Mouse (Mus musculus): ENCODE results near the gene Hexim2. TPM values are rescaled to one million over a fixed set of nuclear protein-coding genes. Genes with fewer than 3 reads are reported as not detected.

Gene Hexim2
- total RNA-seq (2014; rRNA removed) (30.8 and 47.0 TPM in 2 replicates), polyA plus RNA-seq (2015; fragmentation: Nextera tagmentation; extraction: Ambion mirVana) (16.5 and 27.9 TPM in 2 replicates)

DNA sequence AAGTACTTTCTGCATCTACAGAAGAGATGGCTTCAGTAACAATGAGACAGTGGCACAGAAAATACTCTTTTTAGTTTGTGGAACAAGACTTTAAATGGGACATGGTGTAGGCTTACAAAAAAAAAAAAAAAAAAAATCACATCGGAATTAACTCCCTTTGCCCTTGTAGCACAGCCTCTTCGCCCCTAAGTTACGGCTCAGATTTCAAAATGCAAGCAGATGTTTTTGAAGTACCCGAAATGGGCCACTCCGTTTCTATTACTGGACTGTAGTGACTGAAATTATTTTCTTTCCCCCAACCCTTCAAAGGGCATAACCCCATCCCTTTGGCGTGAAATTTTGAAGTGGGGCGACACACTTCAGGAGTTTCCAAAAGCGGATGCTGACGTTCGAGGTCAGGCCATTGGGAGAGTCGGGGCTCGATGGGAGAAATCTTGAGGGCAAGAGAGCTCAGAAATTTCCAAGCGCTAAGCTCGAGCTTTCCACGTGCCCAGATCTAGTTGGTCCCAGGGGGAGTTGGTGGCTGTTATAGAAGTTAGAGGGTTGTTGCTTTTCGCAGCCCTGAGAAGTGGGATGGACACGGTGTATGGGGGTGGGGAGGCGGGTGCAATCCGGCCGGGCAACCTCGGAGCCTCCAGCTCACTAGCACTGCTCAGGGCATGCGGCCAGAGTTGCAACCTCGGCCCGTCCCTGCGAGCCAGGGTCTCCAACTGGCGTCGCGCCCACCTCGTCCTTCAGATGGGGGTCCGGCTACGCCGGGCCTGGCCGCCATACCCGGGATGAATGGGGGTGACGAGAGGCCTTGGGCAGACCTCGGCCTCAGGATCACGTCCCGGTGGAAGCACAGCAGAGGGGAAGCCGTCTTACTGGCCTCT is at the start of gene Hexim2:
Hexim2 (plus strand) TSS at position 729 of the 875 bp plus-strand sequence.
- peak; percentile 76 for DNase-seq
- TF ChIP-seq CTCF (IDR thresholded peaks at IDR 0.05; ENCODE audit: low read depth): no peak
- Histone ChIP-seq H3K4me1 (ENCODE audit: insufficient read depth) (peaks cover 22% of the 10 kb centered on the region), H3K36me3 (ENCODE audit: insufficient read depth) (no peaks in the 10 kb centered on the region), H3K27ac (ENCODE audit: low read depth, low read length) (peak within 1 kb of the TSS; percentile 99), H3K4me2 (ENCODE audit: low read depth) (peak within 1 kb of the TSS; percentile 74), H3K9me3 (ENCODE audit: low read length) (no peaks in the 10 kb centered on the region), H3K27me3 (ENCODE audit: insufficient read depth, low read length) (no peaks in the 10 kb centered on the region), H3K4me3 (ENCODE audit: low read depth, low read length) (peak within 1 kb of the TSS; percentile 87), H3K9ac (peak within 1 kb of the TSS; percentile 100)
- ATAC-seq: peak; percentile 36
- WGBS: 1% methylated on average over 39 of the region's 39 CpGs

DNA sequence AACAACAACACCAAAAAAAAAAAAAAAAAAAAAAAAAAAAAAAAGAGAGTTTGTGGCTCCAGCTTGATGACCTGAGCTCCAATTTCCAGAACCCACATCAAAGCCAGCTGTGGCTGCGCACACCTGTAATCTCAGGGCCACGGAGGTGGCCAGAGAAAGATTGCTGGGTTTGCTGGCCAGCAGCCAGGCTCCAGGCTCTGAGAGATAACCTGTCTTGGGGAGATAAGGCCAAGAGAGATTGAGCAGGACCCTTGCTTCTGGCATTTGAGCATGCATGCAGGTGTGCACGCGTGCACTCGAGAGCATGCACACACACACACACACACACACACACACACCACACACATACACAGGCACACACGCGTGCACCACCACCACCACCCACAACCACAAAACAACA is 38.9 kb upstream of the Hexim2 start:
- no peak overlapping the region for H3K9ac ChIP-seq
- TF ChIP-seq CTCF (IDR thresholded peaks at IDR 0.05; ENCODE audit: low read depth): no peak
- no peak overlapping the region for H3K27ac ChIP-seq (ENCODE audit: low read depth, low read length)
- H3K4me1 ChIP-seq (ENCODE audit: insufficient read depth): no peaks in the 10 kb centered on the region
- DNase-seq: no peak
- no peak overlapping the region for H3K4me2 ChIP-seq (ENCODE audit: low read depth)
- no peak for ATAC-seq
- H3K9me3 ChIP-seq (ENCODE audit: low read length): no peaks in the 10 kb centered on the region
- no peaks in the 10 kb centered on the region for H3K36me3 ChIP-seq (ENCODE audit: insufficient read depth)
- WGBS: 93% methylated on average over 7 of the region's 7 CpGs
- H3K4me3 ChIP-seq (ENCODE audit: low read depth, low read length): no peak overlapping the region
- H3K27me3 ChIP-seq (ENCODE audit: insufficient read depth, low read length): no peaks in the 10 kb centered on the region; the same call in 1 of the 2 replicates

DNA sequence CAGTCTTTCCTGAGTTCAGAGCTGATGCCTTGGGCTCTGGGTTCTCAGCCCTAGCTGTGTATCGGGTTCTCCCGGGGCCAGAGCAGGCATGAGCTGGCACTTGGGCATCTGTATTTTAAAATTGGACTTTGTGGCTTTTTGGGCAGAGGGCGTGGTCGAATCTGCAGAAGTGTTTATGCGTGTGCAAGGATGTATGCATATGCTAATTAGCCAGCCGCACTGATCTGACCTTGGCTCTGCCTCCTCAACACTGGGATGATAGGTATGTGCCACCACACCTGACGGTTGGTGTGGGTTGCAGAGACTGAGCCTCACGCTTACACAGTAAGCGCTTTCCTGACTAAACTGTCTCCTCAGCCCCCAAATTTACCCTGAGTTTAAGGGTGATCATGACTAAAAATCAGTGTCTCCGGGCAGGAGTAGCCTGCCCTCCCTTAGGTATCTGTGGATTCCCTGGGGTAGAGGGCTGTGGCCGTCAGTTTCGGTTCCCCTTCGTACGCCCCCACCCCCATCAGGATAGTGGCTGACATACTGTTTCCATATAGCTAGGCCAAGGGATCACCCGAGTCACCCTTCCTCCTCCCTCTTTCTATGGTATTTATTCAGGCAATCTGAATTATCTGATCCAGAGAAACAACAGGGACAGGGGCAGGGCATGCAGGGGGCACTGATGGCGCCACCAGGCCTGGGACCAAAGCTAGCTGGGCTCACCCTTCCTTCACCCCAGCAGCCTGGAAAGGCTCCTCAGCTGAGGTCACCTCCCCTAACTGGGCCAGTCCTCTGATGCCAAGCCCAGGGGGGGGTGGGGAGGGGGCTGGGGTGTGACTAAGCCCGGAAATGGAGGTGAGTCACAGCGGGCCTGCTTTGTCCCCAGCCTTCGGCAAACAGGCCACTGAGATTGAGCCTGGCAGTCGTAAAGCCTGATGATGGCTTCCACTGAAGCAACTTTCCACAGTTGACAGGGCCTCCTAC is 38.1 kb upstream of the Hexim2 start:
- TF ChIP-seq CTCF (IDR thresholded peaks at IDR 0.05; ENCODE audit: low read depth): no peak
- H3K9ac ChIP-seq: no peak overlapping the region
- H3K27me3 ChIP-seq (ENCODE audit: insufficient read depth, low read length): no peaks in the 10 kb centered on the region; the same call in 1 of the 2 replicates
- WGBS: 78% methylated on average over 20 of the region's 20 CpGs
- H3K27ac ChIP-seq (ENCODE audit: low read depth, low read length): no peak overlapping the region
- H3K9me3 ChIP-seq (ENCODE audit: low read length): no peaks in the 10 kb centered on the region
- DNase-seq (no peak), ATAC-seq (no peak)
- no peaks in the 10 kb centered on the region for H3K36me3 ChIP-seq (ENCODE audit: insufficient read depth)
- H3K4me2 ChIP-seq (ENCODE audit: low read depth): no peak overlapping the region
- no peak overlapping the region for H3K4me3 ChIP-seq (ENCODE audit: low read depth, low read length)
- no peaks in the 10 kb centered on the region for H3K4me1 ChIP-seq (ENCODE audit: insufficient read depth)

DNA sequence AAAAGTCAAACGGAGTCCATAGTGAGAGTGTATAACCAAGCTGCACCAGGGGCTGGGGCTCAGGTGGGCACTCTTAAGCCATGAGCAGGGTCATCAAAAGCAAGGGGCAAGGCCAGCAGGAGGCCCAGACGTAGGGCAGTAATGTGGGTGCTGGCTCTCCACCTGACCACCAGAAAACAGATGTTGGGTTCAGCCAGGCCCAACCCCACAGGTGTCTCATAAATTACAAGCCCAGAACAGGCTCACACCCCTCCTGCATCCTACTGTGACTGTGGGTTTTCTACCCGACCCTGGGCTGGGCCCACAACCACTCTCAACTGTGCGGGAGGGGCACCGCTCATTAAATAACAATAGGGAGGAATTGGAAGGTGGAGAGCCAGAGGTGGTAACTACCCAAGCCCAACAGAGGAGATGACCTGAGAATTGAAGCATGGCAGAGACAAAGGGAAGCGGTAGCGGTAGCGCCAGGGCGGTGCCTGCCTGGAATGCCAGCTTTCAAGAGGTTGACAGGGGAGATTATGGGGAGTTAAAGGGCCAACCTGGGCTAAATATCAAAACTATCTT is 37.0 kb upstream of the Hexim2 start:
- Histone ChIP-seq H3K27me3 (ENCODE audit: insufficient read depth, low read length) (no peaks in the 10 kb centered on the region; the same call in 1 of the 2 replicates), H3K9ac (no peak overlapping the region), H3K9me3 (ENCODE audit: low read length) (no peaks in the 10 kb centered on the region), H3K4me3 (ENCODE audit: low read depth, low read length) (no peak overlapping the region), H3K27ac (ENCODE audit: low read depth, low read length) (no peak overlapping the region), H3K4me1 (ENCODE audit: insufficient read depth) (no peaks in the 10 kb centered on the region), H3K36me3 (ENCODE audit: insufficient read depth) (no peaks in the 10 kb centered on the region), H3K4me2 (ENCODE audit: low read depth) (no peak overlapping the region)
- ATAC-seq (no peak), DNase-seq (no peak)
- WGBS: 60% methylated on average over 9 of the region's 9 CpGs
- no peak for TF ChIP-seq CTCF (IDR thresholded peaks at IDR 0.05; ENCODE audit: low read depth)

DNA sequence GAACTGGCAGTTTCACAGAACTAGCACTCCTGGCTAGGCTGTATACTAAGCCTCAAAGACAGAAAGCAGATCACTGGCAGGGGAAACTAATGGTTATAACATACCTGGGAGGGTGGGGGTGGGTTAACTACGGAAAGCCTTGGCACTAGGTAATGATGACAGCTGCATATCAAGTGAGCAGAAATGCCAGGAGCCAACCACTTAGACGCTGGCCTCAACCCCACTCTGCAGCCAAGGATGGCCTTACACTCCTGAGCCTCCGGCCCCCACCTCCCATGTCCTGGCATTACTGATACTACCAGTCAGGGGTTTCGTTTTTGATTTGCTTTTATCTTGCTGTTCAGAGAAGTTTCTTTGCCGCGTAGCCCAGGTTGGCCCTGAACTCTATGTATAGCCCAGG is 36.4 kb upstream of the Hexim2 start:
- Histone ChIP-seq H3K4me2 (ENCODE audit: low read depth) (no peak overlapping the region), H3K27me3 (ENCODE audit: insufficient read depth, low read length) (peaks cover 3% of the 10 kb centered on the region; the same call in 1 of the 2 replicates), H3K36me3 (ENCODE audit: insufficient read depth) (no peaks in the 10 kb centered on the region), H3K9ac (no peak overlapping the region), H3K27ac (ENCODE audit: low read depth, low read length) (no peak overlapping the region), H3K4me1 (ENCODE audit: insufficient read depth) (no peaks in the 10 kb centered on the region), H3K4me3 (ENCODE audit: low read depth, low read length) (no peak overlapping the region), H3K9me3 (ENCODE audit: low read length) (no peaks in the 10 kb centered on the region)
- WGBS: 91% methylated on average over 6 of the region's 6 CpGs
- TF ChIP-seq CTCF (IDR thresholded peaks at IDR 0.05; ENCODE audit: low read depth): no peak
- ATAC-seq (no peak), DNase-seq (no peak)

DNA sequence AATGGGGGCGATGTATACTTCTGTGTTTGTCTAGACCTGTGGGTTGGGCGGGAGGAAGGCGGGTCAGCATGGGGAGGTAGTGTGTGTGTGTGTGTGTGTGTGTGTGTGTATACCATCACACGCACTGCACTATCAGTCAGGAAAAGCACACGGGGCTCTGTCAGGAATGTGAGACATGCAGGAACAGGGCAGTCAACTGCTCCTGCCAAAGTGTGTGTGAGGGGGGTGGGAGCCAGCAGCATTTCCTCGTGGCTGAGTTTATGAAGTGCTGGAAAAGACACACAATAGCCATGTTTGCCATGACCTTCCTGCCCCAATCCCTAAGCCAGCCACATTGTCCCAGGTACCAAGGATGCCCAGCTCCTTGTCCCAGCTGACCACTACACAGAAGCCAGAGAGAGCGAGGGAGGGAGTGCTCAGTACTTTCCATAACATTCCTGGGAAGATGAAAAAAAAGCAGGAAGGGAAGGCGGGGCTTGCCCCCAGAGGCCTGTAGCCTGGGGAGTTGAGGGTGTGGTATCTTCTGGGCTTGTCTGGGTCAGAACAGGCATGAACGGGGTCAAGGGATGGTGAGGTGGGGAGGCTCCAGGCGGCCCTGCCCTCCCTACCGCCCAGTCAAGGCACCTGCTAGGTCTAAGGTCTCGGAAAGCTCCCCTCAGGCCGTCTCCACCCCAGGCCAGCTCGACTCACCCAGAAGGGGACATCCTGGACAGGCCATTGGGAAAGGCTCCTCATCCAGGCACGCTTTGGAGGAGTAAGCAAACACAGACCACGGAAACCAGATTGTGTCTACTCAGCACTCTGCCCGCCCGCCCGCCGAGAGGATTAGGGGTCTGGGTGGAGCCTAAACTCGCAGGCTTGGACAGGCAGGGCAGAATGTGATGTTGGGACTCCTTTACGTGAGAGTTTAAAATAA is 35.0 kb upstream of the Hexim2 start:
- 30% methylated on average over 22 of the region's 22 CpGs for WGBS
- no peak overlapping the region for H3K4me3 ChIP-seq (ENCODE audit: low read depth, low read length)
- 0 out of 2 replicates have a peak, but pooled peaks cover 12% of the 10 kb centered on the region for H3K4me1 ChIP-seq (ENCODE audit: insufficient read depth)
- H3K27ac ChIP-seq (ENCODE audit: low read depth, low read length): no peak overlapping the region
- no peak for ATAC-seq
- no peak overlapping the region for H3K4me2 ChIP-seq (ENCODE audit: low read depth)
- H3K9me3 ChIP-seq (ENCODE audit: low read length): no peaks in the 10 kb centered on the region
- H3K27me3 ChIP-seq (ENCODE audit: insufficient read depth, low read length): peaks cover 7% of the 10 kb centered on the region; the same call in 1 of the 2 replicates
- DNase-seq: no peak
- TF ChIP-seq CTCF (IDR thresholded peaks at IDR 0.05; ENCODE audit: low read depth): no peak
- H3K36me3 ChIP-seq (ENCODE audit: insufficient read depth): no peaks in the 10 kb centered on the region
- H3K9ac ChIP-seq: no peak overlapping the region
